12 mouse cellular contexts compared by ENCODE assay signal in the genomic region with DNA sequence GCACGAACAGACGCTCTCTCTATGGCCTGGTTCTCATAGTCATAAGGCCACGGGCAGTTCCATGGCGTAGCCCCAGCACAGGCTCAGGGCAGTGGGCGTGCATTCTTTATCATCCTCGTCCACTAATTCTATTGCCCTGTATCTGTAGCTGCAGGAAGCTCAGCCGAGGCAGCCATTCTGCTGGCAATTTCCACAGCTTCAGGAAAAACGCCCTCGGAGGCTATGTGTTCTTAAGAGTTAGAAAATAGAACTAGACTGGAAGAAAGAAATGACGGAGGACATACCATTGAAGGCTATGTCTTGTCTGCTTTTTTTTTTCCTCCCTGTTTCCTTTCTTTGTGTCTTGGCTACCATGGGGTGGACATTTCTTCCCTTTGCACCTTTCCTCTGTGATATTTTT.
"Had no signal": no experiment of that assay in that cellular context is flagged by ENCODE, and none has a peak within 500 bp of the region (broad histone marks: within the 10 kb centered on the region; RNA-seq: fewer than 3 reads in every experiment).

No protein-coding gene starts in this region.

- DNase-seq: forebrain, postnatal 0 days; gastrocnemius, postnatal 14 days; gastrocnemius, postnatal 36 days; heart, adult 11 months; heart, adult 2 months; heart, postnatal 14 days; heart, postnatal 36 days; kidney, adult 18-20 months; kidney, adult 8-10 months; kidney, postnatal 10 days; kidney, postnatal 25 days; kidney, postnatal 4 days had no signal
